Mouse (Mus musculus): ENCODE measurements around the gene Lipf.

The Lipf gene

DNA sequence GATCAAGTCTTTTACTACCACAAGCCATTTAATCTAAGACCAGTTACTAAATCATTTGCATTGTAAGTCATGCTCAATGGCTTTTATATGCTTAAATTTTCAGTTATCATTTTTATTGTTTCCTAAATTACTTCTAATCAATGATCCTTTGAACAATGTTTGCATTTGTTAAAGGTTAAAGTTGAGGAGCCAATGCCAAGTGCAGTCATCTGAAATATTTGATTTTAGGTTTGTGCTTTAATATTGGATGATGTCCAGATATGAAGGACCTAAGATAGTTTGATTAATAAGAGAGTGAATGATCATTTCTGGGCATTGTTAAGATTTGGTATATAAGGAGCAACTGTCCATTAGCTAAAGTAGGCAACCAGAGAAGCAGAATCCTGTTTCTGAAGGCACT is at the start of gene Lipf:
Lipf (plus strand) TSS at position 301 of the 400 bp plus-strand sequence.
- no peak for DNase-seq

DNA sequence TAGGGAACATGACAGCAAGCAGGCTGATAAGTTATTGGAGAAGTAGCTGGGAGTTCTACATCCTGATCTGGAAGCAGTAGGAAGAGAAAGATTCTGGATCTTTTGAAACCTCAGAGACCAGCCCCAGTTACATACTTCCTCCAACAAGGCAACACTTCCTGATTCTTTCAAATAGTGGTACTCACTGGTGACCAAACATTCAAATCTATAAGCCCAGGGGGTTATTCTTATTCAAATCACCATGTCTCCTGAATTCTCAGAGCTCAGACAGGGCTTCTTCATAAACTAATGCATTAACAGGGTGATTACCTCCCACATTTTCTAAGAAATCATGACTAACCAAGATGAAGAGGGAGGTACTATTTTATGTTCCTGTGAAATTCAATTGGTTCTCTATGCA is 36.9 kb upstream of the Lipf start:
- no peak for DNase-seq

DNA sequence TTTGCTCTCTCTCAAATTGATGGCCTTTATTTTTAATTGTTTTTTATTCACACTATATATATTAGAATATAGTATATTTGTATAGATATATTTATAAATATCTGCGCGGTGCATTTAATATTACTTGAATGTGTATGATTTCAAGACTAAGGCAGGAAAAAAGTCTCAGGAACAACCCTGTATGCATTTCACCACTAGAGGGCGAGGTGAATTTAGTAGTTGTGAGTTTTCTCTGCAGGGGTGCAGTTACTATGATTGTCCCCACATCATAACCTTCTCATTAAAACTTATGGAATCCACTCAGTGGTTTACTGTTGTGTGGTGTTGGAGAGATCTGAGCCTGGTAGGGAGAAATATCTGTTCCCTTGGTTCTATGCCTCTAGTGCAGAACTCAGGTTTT is 18.0 kb downstream of the Lipf start:
- no peak for DNase-seq

DNA sequence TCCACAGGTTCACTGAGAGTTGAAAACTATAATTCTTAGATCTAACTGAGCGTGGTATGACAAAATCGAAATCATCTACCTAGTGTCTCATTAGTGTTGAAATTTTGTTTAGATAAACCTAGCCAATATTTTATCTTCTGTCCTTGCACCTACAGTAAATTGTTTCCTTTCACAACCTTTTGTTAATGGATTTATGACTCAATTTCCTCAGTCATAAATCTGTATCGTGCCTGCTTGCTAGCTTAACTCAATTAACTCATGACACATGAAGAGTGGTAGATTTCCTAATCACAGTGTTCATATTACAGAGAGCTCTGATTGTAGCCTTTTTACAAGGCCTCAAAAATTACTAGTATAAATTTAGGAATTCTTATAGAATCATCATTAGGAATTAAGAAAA is 22.1 kb downstream of the Lipf start:
- DNase-seq = no peak

DNA sequence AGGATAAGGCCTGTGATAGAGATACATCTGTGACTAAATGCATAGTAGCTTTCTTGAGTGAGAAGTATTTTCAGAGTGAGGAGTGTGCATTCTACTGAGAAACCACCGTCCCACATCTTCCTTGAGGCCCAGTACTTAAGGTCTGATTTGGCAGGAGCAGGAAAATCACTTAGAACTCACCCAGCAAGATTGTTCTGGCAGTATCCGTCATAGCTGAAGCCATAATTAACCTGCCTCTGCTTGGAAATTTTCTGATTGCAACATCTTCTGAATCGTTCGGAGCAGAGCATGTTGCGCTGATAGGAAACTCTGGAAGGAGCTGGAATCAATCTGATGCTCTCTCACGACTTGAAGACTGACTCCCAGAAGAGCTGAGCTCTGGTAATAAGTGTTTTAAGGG is 47.0 kb downstream of the Lipf start, which contains the start of gene Lipk:
Lipk (plus strand) TSS at position 289 of the 400 bp plus-strand sequence.
- DNase-seq = no peak

DNA sequence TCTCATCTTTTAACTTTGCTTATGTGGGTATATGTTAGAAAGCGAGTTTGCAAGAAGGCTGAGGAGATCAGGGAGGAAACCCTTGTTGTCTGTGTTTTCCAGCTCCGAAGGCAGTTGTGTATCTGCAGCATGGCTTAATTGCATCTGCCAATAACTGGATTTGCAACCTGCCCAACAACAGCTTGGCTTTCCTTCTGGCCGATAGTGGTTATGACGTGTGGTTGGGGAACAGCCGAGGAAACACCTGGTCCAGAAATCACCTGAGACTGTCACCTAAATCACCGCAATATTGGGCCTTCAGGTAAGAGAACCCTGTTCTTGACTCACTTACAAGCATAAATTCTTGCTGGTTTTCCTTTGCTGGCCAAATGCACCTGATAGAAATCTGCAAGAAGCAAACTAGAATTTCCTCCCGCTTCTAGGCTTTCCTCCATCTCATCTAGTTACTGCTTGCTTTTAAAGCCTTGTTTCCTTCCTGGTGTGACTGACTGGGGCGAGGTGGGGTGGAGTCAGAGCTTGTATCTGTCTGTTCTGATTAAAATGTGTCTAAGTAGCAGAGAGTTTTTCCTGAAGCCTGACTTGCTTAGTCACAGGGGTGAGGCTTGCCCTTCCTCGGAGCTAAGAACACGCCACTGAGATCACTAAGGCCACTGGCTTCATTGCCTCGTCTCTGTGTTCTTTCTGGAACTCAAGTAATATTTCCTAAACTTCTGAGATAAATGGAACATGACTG is 60.6 kb downstream of the Lipf start:
- no peak for DNase-seq

DNA sequence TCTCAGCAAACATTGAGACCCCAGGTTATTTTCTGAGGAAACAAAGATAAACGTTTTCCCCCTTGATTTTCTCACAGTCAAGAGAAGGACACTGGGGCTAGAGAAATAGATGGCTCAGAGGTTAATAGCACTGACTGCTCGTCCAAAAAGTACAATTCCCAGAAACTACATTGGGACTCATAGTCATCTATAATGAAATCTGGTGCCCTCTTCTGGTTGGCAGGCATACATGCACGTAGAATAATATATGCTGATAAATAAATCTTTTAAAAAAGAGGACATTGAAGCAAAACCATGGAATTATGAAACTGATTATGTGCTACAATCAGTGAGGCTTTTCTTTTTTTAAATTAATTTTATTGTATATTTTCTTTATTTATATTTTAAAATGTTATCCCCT is 61.8 kb downstream of the Lipf start:
- DNase-seq = no peak
